Mouse (Mus musculus) intestine, embryonic 16.5 days (tissue): ENCODE results near the gene Sort1. TPM values are rescaled to one million over a fixed set of nuclear protein-coding genes. Genes with fewer than 3 reads are reported as not detected.

Source experiments
- ATAC-seq: fragments of 200-750 bp; cut with Nextera tagmentation; 2 replicates; pipeline ENCODE4 v1.8.0; 2017; ENCODE audit warnings: moderate TSS enrichment, moderate library complexity
- H3K27ac ChIP-seq: fragments of 300-500 bp; sonication (generic); 2 replicates; pipeline ENCODE4 v1.5.1; 2014; ENCODE audit warnings: mild to moderate bottlenecking, low read length
- H3K27me3 ChIP-seq: fragments of 300-500 bp; sonication (generic); replicated peaks from 2 replicates; pipeline ENCODE4 v1.6.1; 2014; ENCODE audit warnings: low read length, control low read depth, mixed read lengths; ENCODE audit not compliant: control insufficient read depth, insufficient read depth
- H3K36me3 ChIP-seq: fragments of 300-500 bp; sonication (generic); 2 replicates; pipeline ENCODE4 v1.6.1; 2014; ENCODE audit warnings: low read length, control low read depth; ENCODE audit not compliant: control insufficient read depth, insufficient read depth
- H3K4me1 ChIP-seq: fragments of 300-500 bp; sonication (generic); 2 replicates; pipeline ENCODE4 v1.6.1; 2014; ENCODE audit warnings: low read length, control low read depth, mixed read lengths; ENCODE audit not compliant: control insufficient read depth, insufficient read depth
- H3K4me2 ChIP-seq: fragments of 300-500 bp; sonication (generic); 2 replicates; pipeline ENCODE4 v1.6.1; 2014; ENCODE audit warnings: low read depth, low read length, control low read depth
- H3K4me3 ChIP-seq: fragments of 300-500 bp; sonication (generic); 2 replicates; pipeline ENCODE4 v1.5.1; 2014; ENCODE audit warnings: mild to moderate bottlenecking, low read length
- H3K9ac ChIP-seq: fragments of 300-500 bp; sonication (generic); 2 replicates; pipeline ENCODE4 v1.6.1; 2014; ENCODE audit warnings: low read depth, low read length
- H3K9me3 ChIP-seq: fragments of 300-500 bp; sonication (generic); 2 replicates; pipeline ENCODE4 v1.6.1; 2016; ENCODE audit warnings: low read length, control low read depth; ENCODE audit not compliant: control insufficient read depth
- WGBS: fragments of 180-500 bp; shearing (Covaris S2); extraction: QIAGEN DNeasy Blood & Tissue Kit; methylation state at CpG from one replicate; pipeline ENCODE4 v1.1.7; 2014; 5-methylcytosine and 5-hydroxymethylcytosine counted together
- polyA plus RNA-seq: library from polyadenylated mRNA; unstranded; fragments of >200 nt; fragmentation: Nextera tagmentation; extraction: Ambion mirVana; gene quantifications from 2 replicates; pipeline ENCODE4 v1.2.1, GENCODE M21; 2015

The Sort1 gene
- polyA plus RNA-seq, 1 experiment from 2014 or later = 3.7 TPM

- Histone ChIP-seq H3K4me2 (no peak overlapping the region), H3K9me3 (no peaks in the 10 kb centered on the region), H3K4me1 (peaks cover 28% of the 10 kb centered on the region), H3K4me3 (no peak overlapping the region), H3K27ac (no peak overlapping the region), H3K36me3 (no peaks in the 10 kb centered on the region), H3K9ac (no peak overlapping the region), H3K27me3 (no peaks in the 10 kb centered on the region)
- no peak; the same call in 1 of the 2 replicates for ATAC-seq
- 25% methylated on average over 2 of the region's 2 CpGs for WGBS
Measured at GRCm38 (mm10) chr3:108294398-108294797, 10.5 kb downstream of the Sort1 start.

DNA sequence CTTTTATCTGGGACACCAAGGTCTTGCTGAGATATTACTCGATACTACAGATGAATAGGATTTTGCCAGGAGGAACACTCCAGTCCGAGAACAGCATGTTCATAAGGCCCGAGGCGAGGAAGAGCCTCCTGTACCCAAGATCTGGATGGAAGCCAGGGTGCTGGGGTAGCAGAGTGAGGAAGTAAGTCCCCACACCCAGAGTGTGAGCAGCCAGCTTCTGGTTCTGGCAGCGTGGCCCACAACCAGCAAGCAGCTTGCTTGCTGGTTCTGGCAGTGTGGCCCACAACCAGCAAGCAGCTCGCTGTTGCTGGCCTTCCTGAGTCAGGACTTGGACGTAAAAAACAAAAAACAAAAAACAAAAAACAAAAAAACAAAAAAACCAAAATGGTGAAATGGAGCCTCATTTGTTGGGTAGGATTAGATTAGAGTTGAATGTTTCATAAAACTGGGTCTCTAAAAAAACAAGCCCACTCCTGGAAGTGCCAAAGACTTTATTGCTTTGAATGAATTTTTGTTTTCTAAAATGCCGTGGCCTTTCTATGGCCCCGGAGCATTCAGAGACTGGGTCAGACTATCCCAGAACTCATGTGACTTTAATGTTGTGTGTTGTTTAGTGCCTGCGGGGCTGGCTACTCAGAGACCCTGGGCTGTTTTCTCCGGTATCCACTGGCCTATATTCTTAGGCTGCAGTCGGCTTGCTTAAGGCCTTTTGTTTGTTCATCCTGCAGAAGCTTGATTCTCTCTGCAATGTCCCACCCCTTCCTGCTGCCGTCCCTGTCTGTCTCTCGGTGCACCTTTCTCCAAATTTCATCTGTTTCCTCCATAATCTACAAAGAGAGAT is 11.7 kb downstream of the Sort1 start:
- Histone ChIP-seq H3K36me3 (no peaks in the 10 kb centered on the region), H3K4me2 (peak overlapping the region; percentile 40; the same call in 1 of the 2 replicates), H3K27ac (peak overlapping the region; percentile 47), H3K4me1 (peaks cover 28% of the 10 kb centered on the region), H3K4me3 (peak overlapping the region; percentile 13; the same call in 1 of the 2 replicates), H3K9ac (0 out of 2 replicates have a peak overlapping the region, but pooled peaks have one; percentile 37), H3K9me3 (no peaks in the 10 kb centered on the region), H3K27me3 (no peaks in the 10 kb centered on the region)
- WGBS = 38% methylated on average over 14 of the region's 14 CpGs
- 0 out of 2 replicates have a peak, but pooled peaks have one; percentile 1 for ATAC-seq

- WGBS = 11% methylated on average over 14 of the region's 14 CpGs
- Histone ChIP-seq H3K36me3 (no peaks in the 10 kb centered on the region), H3K4me3 (peak overlapping the region; percentile 13; the same call in 1 of the 2 replicates), H3K4me2 (peak overlapping the region; percentile 40; the same call in 1 of the 2 replicates), H3K4me1 (peaks cover 28% of the 10 kb centered on the region), H3K9ac (peak overlapping the region; percentile 37; the same call in 1 of the 2 replicates), H3K9me3 (no peaks in the 10 kb centered on the region), H3K27ac (peak overlapping the region; percentile 64), H3K27me3 (no peaks in the 10 kb centered on the region)
- ATAC-seq = peak; percentile 73
Measured at GRCm38 (mm10) chr3:108296220-108297049, 12.6 kb downstream of the Sort1 start.

GRCm38 (mm10) chr3:108297050-108297419 is 13.2 kb downstream of the Sort1 start:
- no peak for ATAC-seq
- Histone ChIP-seq H3K9ac (peak overlapping the region; percentile 9; the same call in 1 of the 2 replicates), H3K4me3 (no peak overlapping the region), H3K36me3 (no peaks in the 10 kb centered on the region), H3K27me3 (no peaks in the 10 kb centered on the region), H3K9me3 (no peaks in the 10 kb centered on the region), H3K27ac (peak overlapping the region; percentile 64), H3K4me2 (no peak overlapping the region), H3K4me1 (peaks cover 28% of the 10 kb centered on the region)
- WGBS = 63% methylated on average over 7 of the region's 7 CpGs

GRCm38 (mm10) chr3:108297603-108298553 is 14.0 kb downstream of the Sort1 start:
- no peaks in the 10 kb centered on the region for H3K27me3 ChIP-seq
- no peak overlapping the region for H3K4me3 ChIP-seq
- H3K4me2 ChIP-seq = no peak overlapping the region
- H3K27ac ChIP-seq = no peak overlapping the region
- no peaks in the 10 kb centered on the region for H3K9me3 ChIP-seq
- no peak for ATAC-seq
- H3K4me1 ChIP-seq = peaks cover 28% of the 10 kb centered on the region
- no peaks in the 10 kb centered on the region for H3K36me3 ChIP-seq
- H3K9ac ChIP-seq = no peak overlapping the region
- 63% methylated on average over 7 of the region's 7 CpGs for WGBS

DNA sequence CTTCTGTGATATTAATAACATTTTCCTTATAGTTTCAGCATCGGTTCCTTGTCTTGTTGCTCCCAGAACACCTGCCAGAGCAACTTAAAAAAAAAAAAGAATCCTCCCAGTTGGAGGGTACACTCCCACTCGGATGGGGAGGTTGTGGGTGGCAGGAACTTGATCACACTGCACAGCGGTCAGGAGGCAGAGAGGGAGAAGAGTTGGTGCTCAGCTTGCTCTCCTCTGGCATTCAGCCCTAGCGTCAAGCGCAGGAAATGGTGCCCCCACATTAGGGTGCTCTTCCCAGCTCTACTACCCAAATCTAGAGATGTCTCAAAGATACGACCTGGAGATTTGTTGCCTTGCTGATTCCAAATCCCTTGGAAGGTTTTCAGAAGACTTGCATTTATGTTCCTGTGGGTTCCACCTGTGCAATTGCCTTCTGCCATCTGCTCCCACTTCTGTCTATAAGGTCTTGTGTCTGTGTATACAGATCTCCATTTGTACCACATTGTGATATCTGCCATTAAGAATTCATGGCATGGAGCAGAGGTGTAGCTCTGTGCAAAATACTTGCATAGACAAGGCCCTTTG is 16.7 kb downstream of the Sort1 start:
- no peaks in the 10 kb centered on the region for H3K36me3 ChIP-seq
- ATAC-seq = no peak
- H3K9me3 ChIP-seq = no peaks in the 10 kb centered on the region
- H3K4me2 ChIP-seq = no peak overlapping the region
- no peak overlapping the region for H3K4me3 ChIP-seq
- H3K4me1 ChIP-seq = peaks cover 23% of the 10 kb centered on the region
- WGBS = 85% methylated on average over 6 of the region's 6 CpGs
- H3K9ac ChIP-seq = no peak overlapping the region
- H3K27me3 ChIP-seq = no peaks in the 10 kb centered on the region
- H3K27ac ChIP-seq = no peak overlapping the region

DNA sequence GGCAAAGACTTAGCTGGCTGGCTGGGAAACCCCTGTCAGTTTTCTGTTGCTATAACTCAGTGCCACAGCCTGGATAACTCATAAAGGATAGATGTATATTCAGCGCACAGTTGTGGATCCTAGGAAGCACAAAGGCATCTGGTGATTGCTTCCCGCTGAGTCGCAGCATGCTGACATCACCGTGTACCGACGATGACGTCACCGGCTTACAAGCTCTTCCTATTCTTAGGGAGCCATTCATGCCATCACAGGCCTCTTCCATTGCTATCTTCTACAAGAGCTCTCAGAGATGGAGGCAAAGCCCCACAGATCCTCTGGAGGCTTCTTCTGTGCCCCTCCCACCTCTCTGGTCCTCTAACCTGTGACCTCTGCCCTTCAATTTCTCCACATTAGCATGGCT is 19.8 kb downstream of the Sort1 start:
- Histone ChIP-seq H3K9me3 (no peaks in the 10 kb centered on the region), H3K9ac (no peak overlapping the region), H3K36me3 (no peaks in the 10 kb centered on the region), H3K4me1 (peaks cover 6% of the 10 kb centered on the region; the same call in 1 of the 2 replicates), H3K27me3 (no peaks in the 10 kb centered on the region), H3K4me2 (no peak overlapping the region), H3K4me3 (no peak overlapping the region), H3K27ac (no peak overlapping the region)
- ATAC-seq = no peak
- WGBS = 85% methylated on average over 8 of the region's 8 CpGs

DNA sequence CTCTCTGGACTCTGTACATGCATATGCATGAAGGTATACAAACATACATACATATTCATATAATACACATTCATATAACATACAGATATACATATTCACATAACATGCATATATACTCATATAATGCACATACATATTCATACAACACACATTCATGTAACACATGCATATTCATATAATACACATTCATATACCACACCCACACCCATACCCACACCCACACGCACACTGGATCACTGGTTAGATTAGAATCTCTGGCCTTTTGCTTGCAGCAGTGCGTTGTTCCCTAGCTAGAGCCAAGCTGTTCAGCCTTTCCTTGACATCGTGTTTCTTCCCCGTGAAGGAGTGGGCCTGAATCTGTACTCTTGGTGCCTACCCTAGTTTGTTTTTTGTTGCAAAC is 20.9 kb downstream of the Sort1 start:
- no peaks in the 10 kb centered on the region for H3K36me3 ChIP-seq
- ATAC-seq = no peak
- H3K9me3 ChIP-seq = no peaks in the 10 kb centered on the region
- no peak overlapping the region for H3K9ac ChIP-seq
- no peaks in the 10 kb centered on the region for H3K27me3 ChIP-seq
- H3K4me1 ChIP-seq = peaks cover 6% of the 10 kb centered on the region; the same call in 1 of the 2 replicates
- 85% methylated on average over 4 of the region's 4 CpGs for WGBS
- H3K4me2 ChIP-seq = no peak overlapping the region
- H3K27ac ChIP-seq = no peak overlapping the region
- no peak overlapping the region for H3K4me3 ChIP-seq
